Mouse (Mus musculus) naive thymus-derived CD4-positive, alpha-beta T cell, adult 2 months (primary cell): ENCODE measurements around the gene Espn.
A peak's percentile ranks its signal among the peaks of the same experiment; 100 is the strongest.

ENCODE experiments used
- DNase-seq: peaks from one replicate; pipeline ENCODE4 v3.0.0-alpha.2; 2011; ENCODE audit warnings: low read depth

The Espn gene

DNA sequence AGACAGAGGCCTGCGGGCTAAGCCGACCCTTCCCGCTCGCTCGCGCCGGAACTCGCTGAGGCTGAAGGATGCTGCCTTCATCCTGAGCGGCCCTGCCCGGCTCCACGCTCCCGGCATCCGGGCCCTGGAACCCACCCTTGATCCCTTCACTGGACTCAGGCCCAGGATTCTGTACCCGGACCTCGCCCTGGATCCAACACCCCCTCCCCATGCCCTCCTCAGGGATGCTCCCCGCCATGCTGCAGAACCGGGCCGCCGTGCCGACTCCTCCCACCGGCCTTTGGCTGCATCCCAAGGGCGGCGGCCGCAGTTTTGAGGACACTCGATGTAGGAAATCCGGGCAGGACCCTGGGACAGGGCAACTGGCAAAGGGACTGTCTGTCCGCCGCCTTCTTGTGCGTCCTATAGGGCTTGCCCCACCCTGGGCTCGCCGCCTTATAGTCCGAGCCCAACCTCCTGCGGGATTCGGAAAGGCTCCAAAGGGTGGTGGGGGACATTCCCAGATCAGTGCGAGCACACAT, 26.2 kb upstream of the Espn start:
- no peak for DNase-seq

DNA sequence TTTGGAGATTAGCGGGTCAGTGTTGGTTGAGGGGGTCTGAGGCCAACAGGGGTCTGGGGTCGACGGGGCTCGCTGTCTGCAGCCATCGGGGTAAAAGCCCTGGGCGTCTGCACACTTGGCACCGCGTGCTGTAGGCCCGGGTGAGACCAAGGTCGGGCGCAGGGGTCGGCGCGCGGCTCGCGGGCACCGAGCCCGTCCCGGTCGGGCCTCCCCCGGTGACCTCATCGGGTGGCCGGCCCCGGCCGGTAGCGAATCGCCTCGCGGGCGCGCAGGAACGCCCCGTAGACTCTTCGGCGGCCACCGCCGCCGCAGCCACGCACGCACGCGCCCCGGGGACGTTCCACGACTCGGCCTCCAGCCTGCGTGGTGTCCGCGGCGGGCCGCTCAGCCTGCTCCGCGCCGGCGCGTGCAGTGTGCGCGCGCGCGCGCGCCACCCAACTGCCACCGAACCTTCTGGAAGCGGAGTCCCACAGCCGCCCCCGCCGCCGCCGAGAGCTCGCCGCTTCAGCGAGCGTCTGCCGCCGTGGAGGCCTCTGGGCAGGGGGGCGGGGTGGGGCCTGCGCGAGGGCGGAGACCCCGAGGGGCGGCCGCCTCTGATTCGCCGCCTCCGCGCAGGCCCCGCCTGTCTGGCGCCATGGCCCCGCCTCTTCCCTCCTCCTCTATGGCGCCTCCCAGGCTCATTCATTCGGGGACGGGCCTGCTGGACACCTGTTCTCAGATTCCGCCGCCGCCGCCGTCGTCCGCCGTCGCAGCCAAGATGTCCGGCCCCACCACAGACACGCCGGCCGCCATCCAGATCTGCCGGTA, 25.6 kb upstream of the Espn start, which contains the start of gene Acot7:
Gene Acot7 (plus strand): TSS at position 598 of the 807 bp plus-strand sequence.
- peak; percentile 95 for DNase-seq

DNA sequence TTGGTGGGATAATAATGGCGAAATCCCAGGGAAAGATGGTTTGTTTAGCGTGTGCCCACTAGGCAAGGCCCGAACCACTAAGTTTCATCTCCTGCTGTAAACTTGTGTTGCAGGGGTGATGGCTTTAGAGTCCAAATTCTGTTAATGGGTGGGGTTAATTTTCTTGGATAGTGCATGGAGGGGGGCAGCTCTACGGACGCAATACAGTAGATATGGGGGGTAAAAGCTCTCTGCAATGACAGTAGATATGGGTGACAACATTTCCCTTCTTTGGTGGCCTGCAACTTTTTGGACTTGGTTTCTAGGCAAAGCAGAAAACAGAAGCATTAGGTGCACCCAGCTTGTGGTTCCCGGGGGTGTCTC, 25.0 kb upstream of the Espn start:
- DNase-seq: no peak

DNA sequence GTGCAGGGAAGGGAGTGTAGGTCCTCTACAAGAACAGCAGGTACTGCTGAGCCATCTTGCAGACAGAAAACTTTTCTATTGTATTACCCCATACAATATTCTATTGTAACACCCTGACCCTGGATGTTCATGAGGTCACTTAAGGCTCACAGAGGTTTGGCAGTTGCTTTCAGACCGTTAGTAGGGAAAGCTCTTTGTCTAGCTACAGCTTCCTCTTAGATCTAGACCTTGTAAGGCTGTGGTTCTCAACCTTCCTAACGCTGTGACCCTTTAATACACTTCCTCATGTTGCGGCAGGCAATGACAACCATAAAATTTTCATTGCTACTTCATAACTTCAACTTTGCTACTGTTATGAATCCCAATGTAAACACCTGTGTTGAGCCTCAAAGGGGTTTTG, 24.5 kb upstream of the Espn start:
- no peak for DNase-seq

DNA sequence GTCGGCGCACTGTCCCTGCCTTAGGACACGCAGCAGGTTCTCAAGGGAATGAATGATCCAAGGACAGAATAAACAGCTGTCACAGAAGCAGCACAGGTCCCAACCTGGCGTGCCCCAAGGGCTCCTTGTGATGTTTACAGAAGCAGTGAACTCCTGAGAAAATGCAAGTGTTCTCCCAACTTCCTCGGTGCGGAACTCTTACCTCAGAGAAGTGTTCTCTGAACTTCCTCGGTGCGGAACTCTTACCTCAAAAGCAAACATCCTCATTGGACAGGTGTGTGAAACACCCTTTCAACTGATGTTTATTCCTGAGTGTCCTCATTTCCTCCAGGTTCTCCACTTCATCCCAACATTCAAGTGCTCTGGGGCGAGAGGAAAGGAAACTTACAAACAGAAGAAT, 21.8 kb upstream of the Espn start:
- no peak for DNase-seq

- DNase-seq: peak; percentile 92
These were observed 20.9 kb upstream of the Espn start for GRCm38 (mm10) chr4:152173041-152173440.

DNA sequence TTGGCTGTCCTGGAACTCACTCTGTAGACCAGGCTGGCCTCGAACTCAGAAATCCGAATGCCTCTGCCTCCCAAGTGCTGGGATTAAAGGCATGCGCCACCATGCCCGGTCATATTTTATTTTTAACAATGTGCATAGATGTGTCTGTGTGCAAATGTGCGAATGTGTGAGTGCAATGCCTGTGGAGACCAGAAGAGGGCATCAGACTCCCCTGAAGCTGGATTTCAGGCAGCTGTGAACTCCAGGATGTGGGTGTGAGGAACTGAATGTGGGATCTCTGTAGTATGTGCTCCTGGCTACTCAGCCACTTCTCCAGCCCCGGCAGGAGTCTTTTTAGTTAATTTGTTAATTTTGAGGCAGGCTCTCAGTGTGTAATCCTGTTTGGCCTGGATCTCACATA, 19.4 kb upstream of the Espn start:
- DNase-seq: peak; percentile 59

DNA sequence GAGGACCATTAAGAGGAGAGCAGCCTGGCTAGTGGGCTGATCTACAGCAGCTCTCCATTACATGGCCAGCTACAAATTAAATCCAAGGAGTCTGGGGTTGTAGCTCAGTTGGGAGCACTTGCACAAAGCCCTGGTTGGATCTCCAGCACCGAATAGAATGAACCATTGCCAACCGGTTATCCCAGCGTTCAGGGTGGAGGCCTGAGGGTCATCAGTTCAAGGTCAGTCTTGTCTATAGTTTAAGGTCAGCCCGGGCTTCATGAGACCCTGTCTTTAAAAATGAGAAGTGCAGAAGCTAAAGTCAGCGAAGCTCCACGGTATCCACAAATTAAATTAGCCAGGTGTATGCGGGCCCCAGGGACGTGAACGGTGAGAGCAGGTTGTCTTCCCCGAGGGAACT, 18.1 kb upstream of the Espn start:
- no peak for DNase-seq

DNA sequence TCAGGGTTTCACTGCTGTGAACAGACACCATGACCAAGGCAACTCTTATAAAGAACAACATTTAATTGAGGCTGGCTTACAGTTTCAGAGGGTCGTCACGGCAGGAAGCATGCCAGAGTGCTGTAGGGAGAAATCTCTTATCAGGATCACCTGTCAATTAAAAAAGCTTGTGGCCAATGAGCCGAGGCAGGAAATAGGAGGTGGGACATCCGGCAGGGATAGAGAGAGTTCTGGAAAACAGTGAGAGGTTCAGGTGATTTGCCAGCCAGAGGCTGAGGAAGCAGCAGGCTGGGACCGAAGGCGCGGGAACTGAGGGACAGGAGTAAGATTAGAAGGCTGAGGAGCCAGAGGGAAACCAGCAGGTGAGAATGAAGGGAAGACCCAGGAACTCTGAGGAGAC, 16.9 kb upstream of the Espn start:
- DNase-seq: no peak

DNA sequence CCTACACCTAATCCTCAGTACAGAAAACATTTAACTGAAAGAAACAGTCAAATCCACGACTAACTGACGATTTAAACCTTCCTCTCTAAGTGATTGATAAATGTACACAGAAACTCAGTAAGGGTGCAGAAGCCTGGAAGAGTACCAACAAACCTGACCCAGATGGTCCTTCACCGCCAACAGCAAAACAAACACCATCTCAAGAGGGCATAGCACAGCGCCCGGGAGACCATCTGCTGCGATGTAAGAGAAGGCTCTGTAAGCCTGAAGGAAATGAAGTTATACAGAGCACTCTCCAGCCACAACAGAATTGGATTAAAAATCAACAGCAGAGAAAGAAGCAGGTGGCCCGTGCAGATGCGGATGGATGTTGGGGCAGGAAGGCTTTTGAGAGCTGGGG, 15.9 kb upstream of the Espn start:
- no peak for DNase-seq

DNA sequence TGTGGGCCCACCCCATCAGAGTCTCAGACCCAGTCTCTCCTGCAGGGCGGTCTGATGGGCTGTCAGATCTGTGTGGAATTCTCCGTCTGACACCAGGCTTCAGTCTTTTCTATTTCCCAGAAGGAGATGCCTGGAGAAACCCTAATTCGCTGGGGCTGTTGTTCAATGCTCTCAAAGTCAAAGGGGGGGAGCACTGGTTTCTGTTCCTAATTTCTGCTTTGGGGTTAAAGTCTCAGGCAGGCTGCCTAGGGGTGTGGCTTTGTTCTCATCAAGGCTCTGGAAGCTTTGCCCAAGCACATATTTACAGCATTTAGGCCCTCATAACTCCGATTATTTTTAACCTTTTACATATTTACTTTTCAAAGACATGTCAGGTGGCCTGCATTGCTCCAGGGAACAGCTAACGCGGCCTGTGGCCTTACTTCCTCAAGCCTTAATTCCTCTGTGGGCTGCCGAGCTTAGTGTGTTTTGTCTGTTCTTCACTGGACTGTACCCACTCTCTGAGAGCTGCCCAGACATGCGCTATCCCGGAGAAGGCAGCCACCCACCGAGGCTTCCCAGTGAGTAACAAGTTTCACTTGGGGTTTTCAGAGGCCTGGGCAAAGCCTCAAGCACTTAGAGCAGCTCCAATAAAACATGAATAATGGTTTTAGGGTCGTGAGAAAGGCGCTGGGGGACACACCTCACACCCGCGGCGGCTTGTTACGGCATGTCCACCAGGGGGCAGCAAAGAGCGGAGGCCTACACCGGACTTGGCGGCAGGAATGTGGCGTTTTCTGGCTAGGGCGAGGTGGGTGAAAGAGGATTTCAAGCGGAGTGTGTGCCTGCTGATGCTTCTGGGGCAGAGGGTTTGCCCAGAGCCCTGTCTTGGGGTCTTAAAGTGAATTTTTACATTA, 13.1 kb upstream of the Espn start:
- DNase-seq: peak; percentile 76

GRCm38 (mm10) chr4:152162748-152163147, 10.6 kb upstream of the Espn start:
- no peak for DNase-seq

GRCm38 (mm10) chr4:152161601-152162000, 9.4 kb upstream of the Espn start:
- no peak for DNase-seq

DNA sequence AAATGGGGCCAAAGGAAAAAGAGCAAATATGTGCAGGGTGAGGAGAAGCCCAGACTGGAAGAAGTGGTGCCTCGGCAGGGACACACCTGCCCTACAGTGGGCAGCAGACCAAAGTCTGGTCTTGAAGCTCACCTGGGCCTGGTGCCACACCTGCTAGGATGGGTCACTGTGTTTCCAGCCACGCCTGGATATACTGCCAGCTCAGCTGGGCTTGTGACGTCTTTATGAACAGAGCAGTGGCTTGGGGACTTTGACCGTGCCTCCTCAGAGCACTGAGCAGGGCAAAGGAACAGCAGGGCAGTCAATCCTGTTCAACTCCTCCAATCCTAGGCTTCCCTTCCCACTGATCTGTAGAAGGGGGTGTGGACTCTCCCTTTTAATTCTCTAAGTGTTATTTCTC, 8.6 kb upstream of the Espn start:
- DNase-seq: no peak

- DNase-seq: no peak
These were observed 7.1 kb upstream of the Espn start for GRCm38 (mm10) chr4:152159285-152159678.

DNA sequence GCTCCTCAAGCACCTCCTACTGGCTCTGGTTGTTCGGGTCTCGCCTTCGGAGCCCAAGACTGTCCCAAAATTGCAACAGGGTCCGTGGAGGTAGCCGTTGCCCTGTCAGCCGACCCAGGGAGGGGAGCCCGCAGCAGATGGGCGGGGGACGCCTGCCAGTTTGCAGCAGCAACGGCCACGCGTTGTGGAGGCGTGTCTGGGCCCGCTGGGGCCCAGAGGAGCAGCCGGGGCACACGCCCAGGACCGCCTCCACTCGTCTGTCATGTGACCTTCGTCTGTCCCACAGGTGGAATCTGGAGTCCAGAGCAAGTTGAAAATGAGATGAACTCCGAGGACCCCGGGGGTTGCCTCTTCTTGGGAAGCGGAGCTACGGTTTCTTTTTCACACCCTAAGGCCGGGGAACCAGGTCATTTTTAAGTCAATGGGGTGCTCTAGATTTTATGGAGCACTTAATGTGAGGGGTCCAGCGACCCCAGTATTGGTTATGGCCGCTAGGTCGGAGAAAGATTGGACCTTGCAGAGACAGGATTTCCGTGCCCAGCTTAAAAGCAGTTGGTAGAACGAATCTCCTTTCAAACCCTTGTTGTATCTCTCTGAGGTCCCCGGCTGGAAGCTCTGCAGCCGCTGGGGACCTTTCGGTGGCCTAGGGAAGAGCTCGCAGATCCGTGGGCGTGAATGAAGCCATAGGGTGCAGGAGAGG, 6.6 kb upstream of the Espn start, which contains the start of gene Hes2:
Gene Hes2 (plus strand): TSS at position 283 of the 700 bp plus-strand sequence.
- peak; percentile 39 for DNase-seq

- DNase-seq: peak; percentile 83
These were observed 5.8 kb upstream of the Espn start for GRCm38 (mm10) chr4:152157779-152158584.

- DNase-seq: no peak
These were observed 2.8 kb upstream of the Espn start for GRCm38 (mm10) chr4:152155019-152155418.

DNA sequence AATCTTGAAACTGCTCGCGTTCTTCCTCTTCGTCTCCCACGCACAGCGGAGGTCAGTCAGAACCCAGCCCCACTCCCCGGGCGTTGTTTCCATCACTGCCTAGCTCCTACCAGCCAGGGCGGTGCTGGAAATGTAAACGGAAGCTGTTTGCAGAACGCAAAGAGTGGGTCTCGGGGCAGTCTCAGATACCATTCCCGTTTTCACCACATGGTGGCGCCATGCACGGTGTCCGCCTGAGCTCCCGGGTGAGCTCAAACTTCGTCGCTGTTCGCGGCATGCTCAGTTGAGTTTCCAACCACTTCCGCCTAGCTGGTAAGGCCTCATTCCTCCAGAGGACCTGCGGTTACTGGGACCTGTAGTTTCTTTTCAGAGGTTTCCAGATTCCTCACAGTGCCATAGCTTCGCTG, 1.6 kb upstream of the Espn start:
- DNase-seq: peak; percentile 98

- DNase-seq: no peak
These were observed 663 bp downstream of the Espn start for GRCm38 (mm10) chr4:152151451-152151965.

- DNase-seq: no peak
These were observed 1.6 kb downstream of the Espn start for GRCm38 (mm10) chr4:152150546-152150945.
